Mouse (Mus musculus): ENCODE results near the gene Enox2.
A peak's percentile ranks its signal among the peaks of the same experiment; 100 is the strongest.
"Not testable (repeated sequence)": the region's sequence is repeated elsewhere in the genome, so short reads cannot be mapped to it uniquely, and the experiment has no call there.

The Enox2 gene

DNA sequence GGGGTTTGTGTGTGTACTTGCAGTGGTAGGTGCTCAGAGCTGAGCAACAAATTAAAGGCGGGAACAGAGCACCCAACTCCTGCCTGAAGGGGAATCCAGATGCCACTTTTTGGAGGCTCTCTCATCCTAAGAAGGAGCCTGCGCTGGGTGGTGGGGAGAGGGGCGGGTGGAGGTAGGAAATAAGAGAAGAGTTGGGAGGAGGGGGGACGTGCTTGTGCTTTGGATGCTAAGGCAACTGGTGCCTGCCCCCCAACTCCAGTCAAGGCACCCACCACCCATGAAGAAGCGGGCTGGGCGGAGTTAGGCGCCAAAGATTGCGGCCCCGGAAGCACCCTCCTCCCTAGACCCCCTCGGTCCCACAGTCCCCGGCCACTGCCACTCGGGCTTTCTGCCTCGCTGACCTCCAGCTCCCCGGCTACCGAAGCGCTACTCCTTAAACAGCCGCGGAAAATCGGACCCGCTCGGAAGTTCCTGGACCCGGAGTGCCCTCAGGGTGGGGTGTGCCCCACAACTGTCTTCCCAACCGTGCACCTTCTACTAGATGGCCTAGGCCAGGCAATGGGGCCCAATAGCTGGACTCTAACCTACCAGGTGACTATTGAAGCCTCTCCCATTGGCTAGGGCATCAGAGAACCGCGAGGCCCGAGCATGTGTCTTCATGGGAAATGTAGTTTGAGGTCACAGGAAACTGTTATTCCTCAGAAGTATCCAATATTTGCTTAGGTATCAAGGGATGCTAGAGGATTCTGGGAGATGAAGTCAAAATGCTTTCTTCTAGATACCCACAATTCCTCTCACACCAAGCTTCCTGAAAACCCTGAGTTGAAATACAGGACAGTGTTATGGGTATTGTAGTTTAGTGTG lies at the start of gene Enox2:
TSS of gene Enox2 (minus strand) at position 560 of the 864 bp plus-strand sequence.
- peak; percentile 59 to 70 for DNase-seq (ENCODE audit: low spot score in 2 of 2)

DNA sequence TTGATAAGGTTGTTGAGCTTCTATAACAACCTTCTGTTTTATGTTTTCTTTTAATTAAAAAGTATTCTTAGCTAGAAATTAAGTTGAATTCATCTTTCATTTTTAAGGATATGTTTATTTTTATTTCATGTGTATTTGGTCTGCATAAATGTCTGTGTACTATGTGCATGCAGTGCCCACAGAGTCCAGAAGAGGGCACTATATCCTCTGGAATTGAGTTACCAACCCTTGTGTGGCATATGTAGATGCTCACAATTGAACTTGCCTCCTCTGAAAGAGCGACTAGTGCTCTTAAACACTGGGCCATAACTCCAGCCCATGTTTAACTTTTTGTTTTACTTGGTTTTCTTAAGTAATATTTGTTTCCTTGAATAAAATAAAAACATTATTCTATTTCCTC lies 21.4 kb upstream of the Enox2 start:
- DNase-seq (ENCODE audit: low spot score in 2 of 2) = peak; percentile 14

DNA sequence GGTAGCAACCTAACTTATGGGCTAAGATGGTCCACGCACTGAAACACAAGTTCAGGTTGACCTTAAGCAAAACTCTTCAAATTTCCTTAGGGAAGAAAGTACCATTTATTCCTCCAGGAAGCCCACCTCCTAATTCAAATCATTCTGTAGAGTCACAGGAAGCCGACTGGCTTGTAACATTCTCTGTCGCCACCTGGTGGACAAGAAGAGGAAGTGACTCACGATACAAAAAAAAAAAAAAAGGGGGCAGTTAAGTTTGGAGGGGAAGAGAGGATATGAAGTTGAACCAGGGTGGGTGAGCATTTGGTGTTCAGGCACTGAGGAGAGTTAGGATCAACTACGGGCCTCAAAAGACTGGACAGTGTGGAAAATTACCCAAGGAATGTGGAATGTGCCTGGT lies 18.6 kb upstream of the Enox2 start:
- peak in 1 of 2 experiments; percentile 23 for DNase-seq (ENCODE audit: low spot score in 2 of 2)

DNA sequence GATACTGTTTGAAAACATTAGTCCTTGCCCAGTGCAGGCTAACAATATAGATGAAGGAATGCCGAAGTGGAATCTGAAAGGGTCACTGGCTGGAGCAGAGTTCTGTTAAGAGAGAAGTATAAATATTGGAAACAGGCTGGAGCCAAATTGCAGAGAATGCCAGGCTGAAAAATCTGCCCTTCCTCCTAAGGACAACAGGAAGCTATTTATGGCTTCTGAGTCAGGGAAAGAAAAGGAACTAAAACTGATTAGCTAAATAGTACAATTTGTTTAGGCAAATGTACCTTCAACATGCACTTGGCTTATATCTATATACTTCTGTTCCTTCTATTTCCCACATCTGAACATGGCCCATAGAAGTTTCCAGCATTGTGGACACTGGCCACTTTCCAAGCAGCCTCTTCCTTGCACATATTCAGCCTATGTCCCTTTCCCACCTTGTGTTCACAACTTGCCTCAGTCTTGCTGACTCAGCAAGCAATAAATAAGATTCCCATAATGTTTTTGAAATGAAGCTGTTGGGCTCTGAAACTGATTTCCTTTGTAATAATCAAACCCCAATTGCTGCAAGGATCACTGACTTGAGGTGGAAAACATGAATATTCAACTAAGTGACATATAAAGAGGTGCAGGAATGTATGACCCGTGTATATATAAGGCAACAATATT lies 8.0 kb downstream of the Enox2 start:
- DNase-seq (ENCODE audit: low spot score in 2 of 2) = no peak

DNA sequence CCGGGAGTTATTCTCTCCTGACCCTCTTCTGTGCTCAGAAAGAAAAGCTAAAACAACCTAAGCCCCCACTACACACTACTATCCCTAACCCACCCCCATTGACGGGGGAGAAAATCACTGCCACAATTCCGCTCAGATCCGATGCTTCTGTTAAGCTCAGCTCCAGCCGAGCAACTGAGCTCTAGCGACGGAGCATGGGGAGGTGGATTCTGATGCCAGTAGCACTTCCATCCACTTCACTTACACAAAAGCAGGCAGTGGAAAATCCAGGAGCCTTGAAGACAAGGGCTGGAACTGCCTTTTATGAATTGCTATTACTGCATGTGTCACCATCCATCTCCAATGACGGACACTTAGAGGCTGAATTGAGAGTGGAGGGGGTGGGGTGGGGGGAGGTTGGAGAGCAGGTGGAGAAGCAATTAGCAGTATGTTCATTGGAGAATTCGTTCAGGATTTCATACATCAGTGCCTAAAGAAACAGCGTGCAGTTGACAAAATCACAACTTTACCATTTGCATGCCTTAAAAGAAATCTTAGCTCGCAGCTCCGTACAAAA lies 14.5 kb downstream of the Enox2 start:
- no peak for DNase-seq (ENCODE audit: low spot score in 2 of 2)

DNA sequence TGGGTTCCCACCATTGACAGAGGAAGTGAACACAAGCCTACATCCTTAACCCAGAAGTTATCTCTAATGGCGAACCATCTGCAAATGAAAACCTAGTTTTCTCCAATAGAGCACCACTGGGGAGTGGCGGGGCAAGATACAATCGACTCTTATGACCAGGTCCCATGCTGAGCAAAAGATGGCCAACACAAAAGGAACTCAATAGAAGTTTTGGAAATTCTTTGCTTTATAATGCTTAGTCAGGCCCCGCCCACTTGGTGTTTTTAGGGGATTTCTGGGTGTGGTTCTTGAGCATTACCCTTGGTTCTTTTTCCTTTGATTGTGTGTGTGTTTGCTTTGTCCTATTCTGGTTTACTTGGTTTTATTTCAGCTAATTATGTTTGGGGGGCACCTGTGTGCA lies 37.2 kb downstream of the Enox2 start:
- DNase-seq (ENCODE audit: low spot score in 2 of 2) = no peak

DNA sequence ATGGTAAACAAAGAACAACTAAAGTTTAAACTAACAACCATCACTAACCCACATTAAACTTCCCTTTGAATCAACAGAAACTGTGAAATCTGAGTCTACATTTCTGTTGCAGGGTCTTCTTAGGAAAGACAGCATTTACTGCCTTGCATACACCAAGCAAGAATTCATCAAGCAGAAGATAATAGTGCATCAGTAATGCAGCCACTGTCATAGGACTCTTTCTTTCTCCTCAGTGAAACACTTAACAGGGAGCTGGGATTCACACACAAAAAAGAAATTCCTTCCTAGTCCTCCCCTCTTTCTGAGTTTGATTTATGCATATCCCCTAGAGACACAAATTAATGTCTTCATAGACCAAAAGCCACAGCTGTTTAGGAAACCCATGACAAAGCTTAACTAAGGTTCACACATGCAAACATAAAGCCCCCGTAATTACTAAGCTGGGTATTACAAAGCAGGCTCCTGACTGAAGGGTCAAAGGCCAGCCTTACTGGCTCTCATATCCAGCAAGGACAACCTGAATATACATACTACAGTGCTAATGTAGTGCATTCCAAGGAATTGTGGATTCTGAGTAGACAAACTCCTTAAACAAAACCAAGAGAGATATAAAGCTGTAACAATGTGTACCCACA lies 62.1 kb downstream of the Enox2 start:
- no peak for DNase-seq (ENCODE audit: low spot score in 2 of 2)

DNA sequence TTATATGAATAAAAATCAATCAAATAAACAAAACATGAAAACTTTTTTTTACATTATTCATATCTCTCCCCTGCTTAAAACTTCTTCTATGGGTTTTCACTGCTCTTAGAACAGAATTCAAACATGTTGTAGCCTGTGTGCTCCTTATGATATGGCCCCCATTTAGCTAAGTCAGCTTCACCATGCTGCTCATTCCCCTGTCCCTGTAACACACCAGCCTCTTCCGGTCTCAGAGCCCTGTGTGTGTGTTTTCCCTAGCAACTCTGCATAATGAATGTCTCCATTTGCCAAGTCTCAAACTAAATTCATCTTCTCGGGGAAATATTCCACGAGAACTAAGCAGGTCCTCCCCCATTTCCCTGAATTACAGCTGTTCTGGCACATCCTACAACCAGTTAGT lies 71.6 kb downstream of the Enox2 start:
- no peak for DNase-seq (ENCODE audit: low spot score in 2 of 2)

DNA sequence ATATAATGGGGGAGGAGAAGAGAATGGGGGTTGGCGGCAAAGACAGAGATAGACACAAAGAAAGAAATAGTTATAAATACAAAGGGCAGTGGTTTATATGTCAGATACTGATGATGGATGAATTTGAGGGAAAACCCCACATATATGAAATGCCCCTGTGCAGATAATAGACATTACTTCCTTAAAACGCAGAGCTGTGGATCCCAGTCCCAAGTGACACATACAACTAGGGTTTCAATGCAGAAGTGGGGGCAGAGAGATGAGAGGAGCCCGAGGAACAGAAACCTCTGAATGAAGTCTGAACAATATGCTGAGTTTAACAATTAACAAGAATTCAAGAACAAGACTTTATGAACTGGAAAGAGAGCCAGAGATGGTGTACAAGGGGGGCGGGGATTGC lies 91.7 kb downstream of the Enox2 start:
- no peak for DNase-seq (ENCODE audit: low spot score in 2 of 2)

DNA sequence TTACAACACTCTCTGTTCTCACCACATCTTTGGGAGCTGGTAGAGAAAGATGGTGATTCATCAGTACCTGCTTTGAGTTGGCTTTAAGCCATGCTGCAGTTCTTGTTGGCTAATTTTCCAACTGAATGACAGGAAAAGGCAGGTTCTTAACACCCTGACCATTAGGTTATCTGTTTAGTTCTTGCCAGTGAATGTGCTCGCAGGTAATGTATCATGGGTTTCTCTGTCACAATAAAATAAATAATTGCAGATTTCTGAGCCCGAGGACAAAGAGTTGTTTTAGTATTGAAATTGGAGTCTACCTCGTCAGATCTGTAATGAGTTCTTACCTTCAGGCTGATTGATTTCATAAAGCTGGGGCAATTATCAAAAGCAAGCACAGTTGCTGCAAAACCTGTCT lies 106.9 kb downstream of the Enox2 start:
- no peak for DNase-seq (ENCODE audit: low spot score in 2 of 2)

DNA sequence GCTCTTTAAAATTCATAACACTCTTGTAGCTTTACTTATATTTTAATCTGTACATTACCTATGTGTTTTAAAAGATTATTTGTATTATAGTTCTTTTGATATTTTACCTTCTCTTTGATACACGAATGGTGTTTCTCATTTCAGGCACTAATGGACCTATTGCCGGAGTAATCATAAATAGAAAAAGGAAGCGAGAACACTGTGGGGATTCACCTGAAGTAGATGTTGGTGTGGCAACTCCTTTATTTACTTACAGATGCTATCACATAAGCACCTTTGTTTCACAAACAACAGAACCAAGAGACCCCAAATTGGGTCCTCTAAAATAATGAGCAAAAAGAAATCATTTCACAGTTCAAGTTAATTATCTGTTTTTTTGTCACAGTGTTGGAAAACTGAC lies 109.4 kb downstream of the Enox2 start:
- no peak for DNase-seq (ENCODE audit: low spot score in 2 of 2)

DNA sequence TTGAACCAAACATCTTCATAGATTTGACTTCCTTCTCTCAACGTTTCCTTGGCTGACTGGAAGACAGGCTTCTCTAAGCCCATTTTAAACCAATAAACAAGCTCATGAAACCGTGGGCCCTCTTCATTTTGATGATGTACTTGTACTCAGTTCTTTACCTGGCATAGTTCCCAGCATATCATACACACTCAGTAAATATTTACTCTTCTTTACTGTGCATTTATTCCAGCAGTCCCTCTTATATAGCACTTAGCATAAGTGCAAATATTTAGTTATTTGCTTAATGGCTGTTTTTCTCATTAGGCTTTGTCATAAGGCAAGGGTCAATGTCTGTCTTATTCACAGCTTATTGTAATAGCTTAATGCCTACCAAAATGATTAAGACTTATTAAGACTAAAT lies 133.8 kb downstream of the Enox2 start:
- no peak for DNase-seq (ENCODE audit: low spot score in 2 of 2)

DNA sequence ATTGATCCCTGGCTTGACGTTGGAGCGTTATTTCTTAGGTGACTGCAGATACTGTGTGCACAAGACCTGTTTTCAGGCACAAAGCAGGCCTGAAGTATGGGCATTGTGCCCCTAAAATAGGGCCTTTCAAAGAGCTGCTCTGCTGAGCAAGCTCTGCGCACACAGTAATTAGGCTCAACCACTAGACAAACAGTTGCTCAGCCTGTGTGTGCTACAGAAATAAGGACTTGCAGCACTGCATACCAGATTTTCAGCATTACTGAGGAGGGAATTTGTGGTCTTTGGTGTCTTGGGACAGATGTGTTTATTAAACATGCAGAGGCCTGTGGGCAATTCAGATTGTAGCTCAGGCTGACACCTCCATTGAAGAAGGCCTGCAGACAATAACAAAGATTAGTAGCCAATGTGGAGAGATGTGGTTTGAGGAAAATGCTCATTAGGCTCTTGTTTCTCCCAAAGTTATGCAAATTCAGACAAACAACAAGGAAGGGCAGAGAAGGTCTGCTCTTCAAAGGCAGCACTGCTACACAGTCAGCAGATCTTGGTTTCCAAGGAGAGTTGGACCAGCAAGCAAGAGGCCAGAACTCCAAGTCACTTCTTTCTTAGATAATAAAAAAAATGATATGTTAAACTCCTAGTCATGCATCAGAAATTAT lies 163.2 kb downstream of the Enox2 start:
- no peak for DNase-seq (ENCODE audit: low spot score in 2 of 2)

DNA sequence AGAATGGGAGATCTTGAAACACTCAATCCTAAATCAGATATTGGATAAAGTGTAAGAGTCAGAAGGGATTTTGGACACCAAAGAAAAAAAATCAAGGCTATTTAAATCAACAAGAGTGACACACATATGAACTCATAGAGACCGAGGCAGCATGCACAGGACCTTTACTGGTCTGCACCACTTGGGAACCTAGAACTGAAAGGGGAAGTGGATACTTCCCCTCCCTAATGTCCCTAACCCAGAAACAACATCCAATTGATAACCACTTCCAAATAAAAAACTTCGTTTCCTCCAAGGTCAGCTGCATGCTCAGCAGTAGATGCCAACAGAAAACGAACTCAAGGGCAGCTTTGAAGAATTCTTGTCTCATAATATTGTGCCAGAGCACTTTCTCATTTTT lies 171.6 kb downstream of the Enox2 start:
- no peak for DNase-seq (ENCODE audit: low spot score in 2 of 2)

DNA sequence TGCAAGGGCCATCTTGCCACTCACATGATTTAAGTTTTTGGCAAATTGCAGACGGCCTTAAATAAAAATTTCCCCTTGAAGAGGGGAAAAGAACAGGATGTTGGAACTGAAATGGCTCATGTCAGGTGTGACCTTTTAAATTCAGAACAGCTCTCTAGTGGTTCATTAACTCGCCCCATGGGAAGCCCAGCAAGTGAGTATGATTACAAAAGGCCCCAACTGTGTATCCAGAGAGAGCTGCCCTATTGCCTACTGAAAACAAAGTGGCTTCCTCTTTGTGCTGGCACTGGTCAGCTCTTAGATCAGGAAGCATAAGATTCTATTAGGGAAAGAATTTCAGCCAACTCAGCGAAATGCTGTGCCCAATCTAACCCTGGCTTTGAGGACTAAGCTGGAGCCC lies 175.6 kb downstream of the Enox2 start:
- no peak for DNase-seq (ENCODE audit: low spot score in 2 of 2)

DNA sequence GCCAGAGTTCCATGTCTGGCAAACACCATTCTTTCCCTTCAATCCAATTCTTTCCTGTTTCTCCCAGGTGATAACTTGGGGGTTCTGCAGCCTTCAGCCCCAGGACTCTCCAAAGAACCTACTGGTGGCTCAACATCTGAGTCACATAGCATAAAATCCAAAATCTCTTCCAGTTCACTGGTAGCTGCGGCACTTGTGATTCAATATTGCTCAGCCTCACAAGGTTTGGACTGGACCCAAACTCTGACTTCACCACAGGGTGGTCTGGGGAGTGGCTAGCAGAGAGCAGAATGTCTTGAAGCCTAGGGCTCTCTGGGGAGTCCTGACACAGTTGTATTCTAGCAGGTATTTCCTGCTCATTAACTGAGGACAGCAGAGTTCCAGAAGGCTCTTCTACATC lies 187.5 kb downstream of the Enox2 start:
- not testable (repeated sequence) for DNase-seq (ENCODE audit: low spot score in 2 of 2)

DNA sequence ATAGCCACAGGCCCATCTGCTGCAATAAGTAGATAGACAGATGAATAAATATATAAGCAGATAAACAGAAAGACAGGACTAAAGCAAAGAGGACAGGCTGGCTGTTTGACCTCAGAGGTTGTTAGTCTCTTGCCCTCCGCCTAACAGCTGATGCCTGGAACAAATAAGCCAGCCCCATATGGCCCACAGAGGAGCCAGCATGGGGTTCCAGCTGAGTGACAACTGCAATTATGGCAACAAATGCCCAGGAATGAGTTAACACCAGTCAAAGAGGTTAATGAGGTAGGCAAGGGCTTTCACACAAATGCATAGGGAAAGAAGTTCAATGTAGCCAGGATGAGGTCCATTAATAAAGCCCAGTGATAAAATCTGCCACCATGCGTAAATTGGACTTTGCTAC lies 191.8 kb downstream of the Enox2 start:
- DNase-seq (ENCODE audit: low spot score in 2 of 2) = no peak

DNA sequence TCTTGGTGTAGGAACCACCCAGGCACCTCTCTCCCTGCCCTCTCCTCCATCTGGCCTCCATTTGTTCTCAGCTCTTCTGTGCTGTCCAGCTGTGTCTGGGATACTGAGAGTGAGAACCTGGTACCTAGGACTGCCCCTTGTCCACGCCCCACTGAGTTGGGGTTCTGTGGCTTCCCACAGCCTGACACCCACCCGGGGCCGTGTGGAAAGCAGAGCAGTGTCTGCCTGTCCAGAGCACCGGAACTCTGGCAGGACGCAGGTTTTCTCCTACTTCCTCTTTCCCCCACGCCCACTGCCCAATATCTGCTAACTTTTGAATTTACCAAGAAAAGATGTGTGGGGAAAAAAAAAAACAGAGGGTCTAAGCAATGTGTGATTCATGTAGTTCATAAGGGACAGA lies 213.0 kb downstream of the Enox2 start:
- no peak for DNase-seq (ENCODE audit: low spot score in 2 of 2)

DNA sequence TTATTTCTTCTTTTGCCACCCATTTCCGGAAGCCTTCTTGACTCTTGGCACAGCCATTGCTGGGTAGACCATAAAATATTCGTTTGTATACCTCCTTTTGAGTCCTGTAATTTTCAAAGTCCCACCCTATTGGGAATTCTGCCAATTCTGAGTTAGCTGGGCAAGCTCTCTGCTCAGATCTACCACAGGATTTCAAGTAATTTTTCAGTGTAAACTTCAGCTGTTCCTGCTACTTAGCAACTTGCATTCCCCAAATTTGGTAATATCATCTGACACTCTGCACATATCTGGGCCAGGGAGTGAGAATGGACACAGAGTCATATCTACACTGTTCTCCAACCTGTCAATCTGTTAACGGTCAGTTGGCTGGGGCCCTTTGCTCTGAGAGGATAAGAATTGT lies 214.5 kb downstream of the Enox2 start:
- no peak for DNase-seq (ENCODE audit: low spot score in 2 of 2)

DNA sequence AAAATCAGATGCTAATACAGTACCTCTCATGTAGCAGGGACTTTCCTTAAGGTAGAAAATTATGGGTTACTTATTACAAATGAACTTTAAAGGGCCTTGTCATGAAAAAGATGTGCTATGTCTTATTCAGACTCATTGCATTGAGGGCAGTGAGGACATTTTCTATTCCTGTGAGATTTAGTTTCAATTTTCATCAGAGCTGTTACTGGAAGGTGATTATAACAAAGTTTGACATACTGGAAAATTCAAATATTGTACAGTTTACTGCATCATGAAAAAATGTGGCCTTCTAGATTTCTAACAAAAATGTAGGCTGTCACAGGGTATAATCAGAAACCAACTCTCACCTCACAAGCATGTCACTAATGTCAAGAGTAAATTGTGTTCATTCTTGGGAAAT lies 242.9 kb downstream of the Enox2 start:
- no peak for DNase-seq (ENCODE audit: low spot score in 2 of 2)

DNA sequence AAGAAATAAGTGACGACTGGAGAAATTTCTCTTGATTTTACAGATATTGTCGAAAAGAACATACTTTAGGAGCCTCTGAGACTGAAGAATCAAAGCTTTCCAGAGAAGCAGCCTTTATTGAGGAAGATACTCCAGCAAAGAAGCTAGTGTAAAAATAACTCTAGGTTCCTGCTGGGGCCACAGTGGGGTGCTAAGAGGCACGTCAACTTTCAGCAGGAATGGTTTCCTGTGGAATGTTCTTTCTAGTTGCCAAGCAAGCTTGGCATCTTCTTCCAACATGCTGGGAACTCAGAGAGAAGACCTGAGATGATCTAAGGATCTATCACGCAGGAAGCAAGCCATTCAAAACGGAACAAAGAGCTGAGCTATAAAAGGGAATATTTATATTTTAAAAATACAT lies 278.3 kb downstream of the Enox2 start:
- DNase-seq (ENCODE audit: low spot score in 2 of 2) = no peak

DNA sequence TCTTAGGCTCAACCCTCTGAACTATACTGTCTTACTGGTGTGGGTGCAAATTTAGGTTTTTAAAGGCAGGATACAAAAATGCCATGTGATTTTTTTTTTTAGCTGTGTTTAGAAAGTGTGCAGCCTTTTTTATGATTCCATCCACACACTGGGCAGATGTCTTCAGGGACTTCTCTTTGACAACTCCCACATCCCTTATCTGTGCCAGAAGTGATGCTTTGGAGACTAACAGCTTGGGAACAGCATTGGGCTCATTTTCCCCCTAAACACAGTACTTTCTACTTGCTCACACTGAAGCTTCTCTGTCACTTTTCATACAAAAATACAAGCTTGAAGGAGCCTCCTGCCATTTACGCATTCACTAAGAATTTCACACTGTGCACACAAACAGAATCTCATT lies 282.4 kb downstream of the Enox2 start:
- no peak for DNase-seq (ENCODE audit: low spot score in 2 of 2)
